Mouse (Mus musculus) forebrain, embryonic 15.5 days (tissue): ENCODE data around the gene Pard3. TPM values are rescaled to one million over a fixed set of nuclear protein-coding genes. Genes with fewer than 3 reads are reported as not detected.

Experiments
- ATAC-seq: fragments of 200-750 bp; cut with Nextera tagmentation; replicated peaks from 2 replicates; pipeline ENCODE4 v1.8.0; 2017; ENCODE audit warnings: mild to moderate bottlenecking, moderate TSS enrichment, moderate library complexity
- H3K27ac ChIP-seq: fragments of 300-500 bp; sonication (generic); replicated peaks from 2 replicates; pipeline ENCODE4 v1.5.1; 2015; ENCODE audit warnings: mild to moderate bottlenecking, inconsistent platforms
- H3K27me3 ChIP-seq: fragments of 300-500 bp; sonication (generic); 2 replicates; pipeline ENCODE4 v1.6.1; 2015; ENCODE audit warnings: inconsistent platforms
- H3K36me3 ChIP-seq: fragments of 300-500 bp; sonication (generic); 2 replicates; pipeline ENCODE4 v1.6.1; 2015; ENCODE audit warnings: mild to moderate bottlenecking, inconsistent platforms
- H3K4me1 ChIP-seq: fragments of 300-500 bp; sonication (generic); 2 replicates; pipeline ENCODE4 v1.6.1; 2015; ENCODE audit warnings: inconsistent platforms
- H3K4me2 ChIP-seq: fragments of 300-500 bp; sonication (generic); replicated peaks from 2 replicates; pipeline ENCODE4 v1.6.1; 2015; ENCODE audit warnings: mild to moderate bottlenecking, inconsistent platforms
- H3K4me3 ChIP-seq: fragments of 300-500 bp; sonication (generic); 2 replicates; pipeline ENCODE4 v1.5.1; 2015; ENCODE audit warnings: mild to moderate bottlenecking, inconsistent platforms
- H3K9ac ChIP-seq: fragments of 300-500 bp; sonication (generic); replicated peaks from 2 replicates; pipeline ENCODE4 v1.6.1; 2015; ENCODE audit warnings: mild to moderate bottlenecking, inconsistent platforms
- H3K9me3 ChIP-seq: fragments of 300-500 bp; sonication (generic); 2 replicates; pipeline ENCODE4 v1.6.1; 2016; ENCODE audit warnings: inconsistent platforms
- WGBS: fragments of 180-500 bp; shearing (Covaris S2); methylation state at CpG from one replicate; pipeline ENCODE4 v1.1.7; 2015; ENCODE audit warnings: mixed read lengths; 5-methylcytosine and 5-hydroxymethylcytosine counted together
- polyA plus RNA-seq: library from polyadenylated mRNA; unstranded; fragments of >200 nt; fragmentation: Nextera tagmentation; extraction: Ambion mirVana; gene quantifications from 2 replicates; pipeline ENCODE4 v1.2.1, GENCODE M21; 2015

The Pard3 gene
- polyA plus RNA-seq, 1 experiment from 2014 or later: 18.6 TPM

- Histone ChIP-seq H3K36me3 (no peaks in the 10 kb centered on the region), H3K27me3 (no peaks in the 10 kb centered on the region), H3K9ac (no peak overlapping the region), H3K9me3 (no peaks in the 10 kb centered on the region), H3K4me1 (peaks cover 12% of the 10 kb centered on the region), H3K27ac (no peak overlapping the region; the same call in 1 of the 2 replicates), H3K4me3 (no peak overlapping the region), H3K4me2 (no peak overlapping the region)
- 47% methylated on average over 11 of the region's 11 CpGs for WGBS
- ATAC-seq: peak; percentile 73
Observed at GRCm38 (mm10) chr8:127118373-127118861, 54.7 kb downstream of the Pard3 start.

- no peak overlapping the region for H3K9ac ChIP-seq
- H3K27ac ChIP-seq: no peak overlapping the region
- WGBS: 97% methylated on average over 3 of the region's 3 CpGs
- no peaks in the 10 kb centered on the region for H3K9me3 ChIP-seq
- no peak overlapping the region for H3K4me2 ChIP-seq
- no peak overlapping the region for H3K4me3 ChIP-seq
- H3K36me3 ChIP-seq: no peaks in the 10 kb centered on the region
- H3K27me3 ChIP-seq: no peaks in the 10 kb centered on the region
- ATAC-seq: no peak
- H3K4me1 ChIP-seq: peaks cover 16% of the 10 kb centered on the region
Observed at GRCm38 (mm10) chr8:127123391-127123790, 59.7 kb downstream of the Pard3 start.

GRCm38 (mm10) chr8:127124795-127125194, 61.1 kb downstream of the Pard3 start:
- peaks cover 15% of the 10 kb centered on the region for H3K4me1 ChIP-seq
- no peak overlapping the region for H3K9ac ChIP-seq
- no peak overlapping the region for H3K4me3 ChIP-seq
- no peaks in the 10 kb centered on the region for H3K9me3 ChIP-seq
- H3K4me2 ChIP-seq: no peak overlapping the region
- H3K36me3 ChIP-seq: no peaks in the 10 kb centered on the region
- no peak for ATAC-seq
- WGBS: 46% methylated on average over 8 of the region's 8 CpGs
- no peaks in the 10 kb centered on the region for H3K27me3 ChIP-seq
- no peak overlapping the region for H3K27ac ChIP-seq

- H3K27ac ChIP-seq: no peak overlapping the region
- peaks cover 15% of the 10 kb centered on the region for H3K4me1 ChIP-seq
- no peaks in the 10 kb centered on the region for H3K9me3 ChIP-seq
- WGBS: 34% methylated on average over 11 of the region's 11 CpGs
- no peak overlapping the region for H3K4me3 ChIP-seq
- no peaks in the 10 kb centered on the region for H3K27me3 ChIP-seq
- H3K4me2 ChIP-seq: no peak overlapping the region
- no peak overlapping the region for H3K9ac ChIP-seq
- H3K36me3 ChIP-seq: no peaks in the 10 kb centered on the region
- no peak for ATAC-seq
Observed at GRCm38 (mm10) chr8:127125686-127126683, 62.3 kb downstream of the Pard3 start.

GRCm38 (mm10) chr8:127128781-127129396, 65.2 kb downstream of the Pard3 start:
- 40% methylated on average over 8 of the region's 8 CpGs for WGBS
- no peaks in the 10 kb centered on the region for H3K9me3 ChIP-seq
- H3K27ac ChIP-seq: no peak overlapping the region
- no peaks in the 10 kb centered on the region for H3K36me3 ChIP-seq
- H3K4me3 ChIP-seq: no peak overlapping the region
- H3K4me1 ChIP-seq: peaks cover 15% of the 10 kb centered on the region
- H3K4me2 ChIP-seq: no peak overlapping the region
- H3K9ac ChIP-seq: no peak overlapping the region
- no peaks in the 10 kb centered on the region for H3K27me3 ChIP-seq
- ATAC-seq: no peak

GRCm38 (mm10) chr8:127134327-127134726, 70.6 kb downstream of the Pard3 start:
- no peak overlapping the region for H3K4me3 ChIP-seq
- 89% methylated on average over 5 of the region's 5 CpGs for WGBS
- H3K27ac ChIP-seq: no peak overlapping the region
- H3K4me1 ChIP-seq: 0 out of 2 replicates have a peak, but pooled peaks cover 3% of the 10 kb centered on the region
- no peak overlapping the region for H3K9ac ChIP-seq
- no peak for ATAC-seq
- H3K27me3 ChIP-seq: no peaks in the 10 kb centered on the region
- H3K4me2 ChIP-seq: no peak overlapping the region
- no peaks in the 10 kb centered on the region for H3K9me3 ChIP-seq
- H3K36me3 ChIP-seq: no peaks in the 10 kb centered on the region

GRCm38 (mm10) chr8:127136201-127136600, 72.5 kb downstream of the Pard3 start:
- H3K27ac ChIP-seq: no peak overlapping the region
- H3K9ac ChIP-seq: no peak overlapping the region
- H3K4me3 ChIP-seq: no peak overlapping the region
- no peak overlapping the region for H3K4me2 ChIP-seq
- no peak for ATAC-seq
- WGBS: 79% methylated on average over 2 of the region's 2 CpGs
- H3K4me1 ChIP-seq: 0 out of 2 replicates have a peak, but pooled peaks cover 3% of the 10 kb centered on the region
- H3K36me3 ChIP-seq: no peaks in the 10 kb centered on the region
- no peaks in the 10 kb centered on the region for H3K9me3 ChIP-seq
- no peaks in the 10 kb centered on the region for H3K27me3 ChIP-seq

GRCm38 (mm10) chr8:127136781-127137180, 73.1 kb downstream of the Pard3 start:
- no peaks in the 10 kb centered on the region for H3K27me3 ChIP-seq
- no peak overlapping the region for H3K4me2 ChIP-seq
- whole genome bisulfite sequencing: 87% methylated on average over 2 of the region's 2 CpGs
- no peak overlapping the region for H3K4me3 ChIP-seq
- H3K9me3 ChIP-seq: no peaks in the 10 kb centered on the region
- no peak overlapping the region for H3K27ac ChIP-seq
- no peaks in the 10 kb centered on the region for H3K36me3 ChIP-seq
- no peak for ATAC-seq
- H3K9ac ChIP-seq: no peak overlapping the region
- H3K4me1 ChIP-seq: 0 out of 2 replicates have a peak, but pooled peaks cover 3% of the 10 kb centered on the region

- WGBS: 22% methylated on average over 1 of the region's 1 CpGs
- Histone ChIP-seq H3K9ac (no peak overlapping the region), H3K9me3 (no peaks in the 10 kb centered on the region), H3K4me2 (no peak overlapping the region), H3K4me3 (no peak overlapping the region), H3K27ac (no peak overlapping the region), H3K4me1 (0 out of 2 replicates have a peak, but pooled peaks cover 1% of the 10 kb centered on the region), H3K27me3 (no peaks in the 10 kb centered on the region), H3K36me3 (no peaks in the 10 kb centered on the region)
- ATAC-seq: no peak
Observed at GRCm38 (mm10) chr8:127139154-127139553, 75.5 kb downstream of the Pard3 start.

- Histone ChIP-seq H3K27me3 (no peaks in the 10 kb centered on the region), H3K27ac (no peak overlapping the region), H3K36me3 (no peaks in the 10 kb centered on the region), H3K9ac (no peak overlapping the region), H3K4me1 (0 out of 2 replicates have a peak, but pooled peaks cover 5% of the 10 kb centered on the region), H3K4me2 (no peak overlapping the region), H3K4me3 (no peak overlapping the region), H3K9me3 (no peaks in the 10 kb centered on the region)
- no peak for ATAC-seq
- 93% methylated on average over 2 of the region's 2 CpGs for WGBS
Observed at GRCm38 (mm10) chr8:127140945-127141344, 77.3 kb downstream of the Pard3 start.

- Histone ChIP-seq H3K27me3 (no peaks in the 10 kb centered on the region), H3K4me1 (peaks cover 5% of the 10 kb centered on the region; the same call in 1 of the 2 replicates), H3K9ac (no peak overlapping the region), H3K36me3 (no peaks in the 10 kb centered on the region), H3K4me3 (no peak overlapping the region), H3K9me3 (no peaks in the 10 kb centered on the region), H3K27ac (no peak overlapping the region), H3K4me2 (no peak overlapping the region)
- no peak for ATAC-seq
- 68% methylated on average over 7 of the region's 7 CpGs for WGBS
Observed at GRCm38 (mm10) chr8:127143641-127144040, 79.9 kb downstream of the Pard3 start.

GRCm38 (mm10) chr8:127144562-127144961, 80.9 kb downstream of the Pard3 start:
- H3K27ac ChIP-seq: no peak overlapping the region
- no peaks in the 10 kb centered on the region for H3K27me3 ChIP-seq
- no peak overlapping the region for H3K4me2 ChIP-seq
- no peak overlapping the region for H3K4me3 ChIP-seq
- WGBS: 58% methylated on average over 4 of the region's 4 CpGs
- no peaks in the 10 kb centered on the region for H3K9me3 ChIP-seq
- no peak overlapping the region for H3K9ac ChIP-seq
- no peak for ATAC-seq
- H3K36me3 ChIP-seq: no peaks in the 10 kb centered on the region
- peaks cover 5% of the 10 kb centered on the region; the same call in 1 of the 2 replicates for H3K4me1 ChIP-seq
